Comparison of ENCODE assay signal across 9 mouse cellular contexts in the genomic region with DNA sequence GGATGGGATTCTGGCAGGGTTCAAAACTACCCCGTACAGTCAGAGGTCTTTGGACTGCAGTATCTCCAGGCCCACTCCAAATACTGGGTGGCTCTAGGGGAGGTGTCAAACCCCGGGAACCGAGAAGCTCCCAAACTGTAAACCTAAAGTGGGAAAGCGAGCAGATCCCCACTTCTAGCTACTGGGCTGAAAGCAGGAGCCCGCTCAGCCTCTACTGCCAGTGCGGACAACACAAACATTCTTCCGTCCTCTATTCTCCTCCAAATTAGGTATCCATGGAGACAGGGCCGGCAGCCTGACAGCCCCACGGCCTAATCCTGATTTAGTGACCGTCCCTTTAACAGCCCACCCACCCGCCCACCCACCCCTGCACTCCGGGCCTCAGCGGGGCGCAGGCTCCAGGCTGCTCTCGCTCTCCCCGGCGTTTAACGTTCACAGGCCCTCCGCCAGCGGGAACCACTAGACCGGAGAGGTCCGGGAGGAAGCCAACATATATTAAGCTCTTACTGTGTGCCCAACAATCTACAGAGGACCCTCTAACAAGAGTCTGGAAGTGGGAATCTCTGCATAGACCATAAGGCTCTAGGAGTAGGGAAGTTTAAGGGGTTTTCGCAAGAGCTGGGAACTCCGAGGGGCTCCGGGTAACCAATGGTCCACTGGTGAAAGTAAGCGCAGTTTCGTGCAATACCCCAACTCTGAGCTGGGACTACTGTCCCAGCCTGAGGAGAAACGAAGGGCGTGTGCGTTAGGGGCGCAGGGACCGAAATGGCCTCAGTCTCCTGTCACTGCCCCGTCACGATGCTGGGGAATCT. TPM values are rescaled to one million over a fixed set of nuclear protein-coding genes. Genes with fewer than 3 reads are reported as not detected.
A peak's percentile ranks its signal among the peaks of the same experiment; 100 is the strongest.
DNase-seq lines count a peak whose midpoint lies in the region; ATAC-seq lines count a peak whose summit lies in the region.
"Had no signal": no experiment of that assay in that cellular context is flagged by ENCODE, and none has a peak within 500 bp of the region (broad histone marks: within the 10 kb centered on the region; RNA-seq: fewer than 3 reads in every experiment).

No protein-coding gene starts in this region.

- 1% methylated on average over 34 of the region's 34 CpGs for WGBS in heart, embryonic 11.5 days (ENCODE audit: insufficient replicate concordance)
- under 1% methylated on average over 34 of the region's 34 CpGs for WGBS in embryonic facial prominence, embryonic 10.5 days
- 7% methylated on average over 34 of the region's 34 CpGs for WGBS in intestine, embryonic 15.5 days
- WGBS in midbrain, embryonic 10.5 days = under 1% methylated on average over 34 of the region's 34 CpGs

- no peak for ATAC-seq in heart, embryonic 11.5 days (replicated peaks; ENCODE audit: insufficient number of reproducible peaks, low FRiP score, low TSS enrichment)
- ATAC-seq in intestine, embryonic 15.5 days = 0 out of 2 replicates have a peak, but pooled peaks have one; percentile 3
- ATAC-seq in megakaryocyte-erythroid progenitor cell, adult 5-6 weeks (replicated peaks; ENCODE audit: low FRiP score, low TSS enrichment, poor library complexity, severe bottlenecking) = no peak

- peak overlapping the region; percentile 85 for H3K9ac ChIP-seq in heart, embryonic 11.5 days (ENCODE audit: low read depth, low read length)
- peak overlapping the region; percentile 79 for H3K9ac ChIP-seq in intestine, embryonic 15.5 days

- intact Hi-C loops in heart, postnatal 14 days (cut with DNase I) = no loop called here

- peak overlapping the region; percentile 88 for H3K4me3 ChIP-seq in heart, embryonic 11.5 days (ENCODE audit: low read depth, low read length)
- peak overlapping the region; percentile 99 for H3K4me3 ChIP-seq in embryonic facial prominence, embryonic 10.5 days
- peak overlapping the region; percentile 87 for H3K4me3 ChIP-seq in intestine, embryonic 15.5 days (replicated peaks)
- H3K4me3 ChIP-seq in midbrain, embryonic 10.5 days = peak overlapping the region; percentile 97

- H3K36me3 ChIP-seq in heart, embryonic 11.5 days (ENCODE audit: control insufficient read depth, insufficient read depth, low read length) = peaks cover 3% of the 10 kb centered on the region; the same call in 1 of the 2 replicates
- H3K36me3 ChIP-seq in embryonic facial prominence, embryonic 10.5 days (replicated peaks) = peaks cover 24% of the 10 kb centered on the region
- no peaks in the 10 kb centered on the region for H3K36me3 ChIP-seq in intestine, embryonic 15.5 days
- H3K36me3 ChIP-seq in midbrain, embryonic 10.5 days = peaks cover 19% of the 10 kb centered on the region

- DNase-seq in heart, postnatal 14 days = no peak
- DNase-seq in embryonic facial prominence, embryonic 10.5 days (ENCODE audit: low spot score) = peak; percentile 65
- peak; percentile 76 for DNase-seq in midbrain, embryonic 10.5 days (ENCODE audit: low spot score)
- DNase-seq in thymus, postnatal 4 days = no peak
- DNase-seq in left cerebral cortex, adult 9 months (ENCODE audit: low spot score in 2 of 2) = no peak

- H3K9me3 ChIP-seq in heart, embryonic 11.5 days (replicated peaks; ENCODE audit: control insufficient read depth, low read length) = no peaks in the 10 kb centered on the region
- no peaks in the 10 kb centered on the region for H3K9me3 ChIP-seq in embryonic facial prominence, embryonic 10.5 days
- H3K9me3 ChIP-seq in intestine, embryonic 15.5 days = no peaks in the 10 kb centered on the region
- no peaks in the 10 kb centered on the region for H3K9me3 ChIP-seq in midbrain, embryonic 10.5 days (replicated peaks)

- H3K4me1 ChIP-seq in heart, embryonic 11.5 days (ENCODE audit: control insufficient read depth, insufficient read depth, low read length) = peaks cover 25% of the 10 kb centered on the region
- H3K4me1 ChIP-seq in embryonic facial prominence, embryonic 10.5 days = peaks cover 95% of the 10 kb centered on the region
- H3K4me1 ChIP-seq in intestine, embryonic 15.5 days (replicated peaks) = peaks cover 48% of the 10 kb centered on the region
- H3K4me1 ChIP-seq in midbrain, embryonic 10.5 days = peaks cover 96% of the 10 kb centered on the region

- H3K4me2 ChIP-seq in heart, embryonic 11.5 days = peak overlapping the region; percentile 94
- H3K4me2 ChIP-seq in intestine, embryonic 15.5 days (replicated peaks) = peak overlapping the region; percentile 86

- H3K27me3 ChIP-seq in heart, embryonic 11.5 days (ENCODE audit: control insufficient read depth, insufficient read depth, low read length) = peaks cover 15% of the 10 kb centered on the region
- H3K27me3 ChIP-seq in embryonic facial prominence, embryonic 10.5 days (replicated peaks; ENCODE audit: low read depth, poor library complexity, severe bottlenecking) = no peaks in the 10 kb centered on the region
- no peaks in the 10 kb centered on the region for H3K27me3 ChIP-seq in intestine, embryonic 15.5 days (replicated peaks)
- no peaks in the 10 kb centered on the region for H3K27me3 ChIP-seq in midbrain, embryonic 10.5 days (ENCODE audit: low read depth, poor library complexity, severe bottlenecking)

- H3K27ac ChIP-seq in heart, embryonic 11.5 days (ENCODE audit: low read depth, low read length) = no peak overlapping the region
- peak overlapping the region; percentile 99 for H3K27ac ChIP-seq in embryonic facial prominence, embryonic 10.5 days (replicated peaks)
- H3K27ac ChIP-seq in intestine, embryonic 15.5 days = peak overlapping the region; percentile 84
- H3K27ac ChIP-seq in midbrain, embryonic 10.5 days (replicated peaks) = peak overlapping the region; percentile 100

RNA-seq across cellular contexts. Expression of a gene that starts 1.2 kb away (rescaled TPM):
- 0.30 and 0.33 TPM in 2 replicates for polyA plus RNA-seq in heart, embryonic 11.5 days (2014; fragmentation: Nextera tagmentation; extraction: Ambion mirVana)
- 1 to 10 TPM; 2.3 to 2.8 TPM for total RNA-seq in heart, postnatal 14 days (2021)
- 1.2 and 1.7 TPM in 2 replicates for polyA plus RNA-seq in embryonic facial prominence, embryonic 10.5 days (2016; fragmentation: Nextera tagmentation; extraction: Ambion mirVana)
- polyA plus RNA-seq in intestine, embryonic 15.5 days (2015; fragmentation: Nextera tagmentation; extraction: Ambion mirVana) = 0.18 and 0.19 TPM in 2 replicates
- 0.88 and 1.7 TPM in 2 replicates for polyA plus RNA-seq in midbrain, embryonic 10.5 days (2016; fragmentation: Nextera tagmentation; extraction: Ambion mirVana)
- total RNA-seq in megakaryocyte-erythroid progenitor cell, adult 5-6 weeks (2014; fragmentation: Nextera tagmentation) = not detected in 2 replicates
- total RNA-seq in megakaryocyte-erythroid progenitor cell, adult 5-6 weeks (2017) = not detected in 2 replicates
- total RNA-seq: MEL had no signal

RNA-seq across cellular contexts. Expression of a gene that starts 30.0 kb away (rescaled TPM):
- polyA plus RNA-seq in heart, embryonic 11.5 days (2014; fragmentation: Nextera tagmentation; extraction: Ambion mirVana) = not detected in 2 replicates
- total RNA-seq in heart, postnatal 14 days (2021) = not detected
- not detected in 2 replicates for polyA plus RNA-seq in embryonic facial prominence, embryonic 10.5 days (2016; fragmentation: Nextera tagmentation; extraction: Ambion mirVana)
- polyA plus RNA-seq in intestine, embryonic 15.5 days (2015; fragmentation: Nextera tagmentation; extraction: Ambion mirVana) = not detected in 2 replicates
- not detected in 2 replicates for polyA plus RNA-seq in midbrain, embryonic 10.5 days (2016; fragmentation: Nextera tagmentation; extraction: Ambion mirVana)
- not detected in 2 replicates for total RNA-seq in megakaryocyte-erythroid progenitor cell, adult 5-6 weeks (2014; fragmentation: Nextera tagmentation)
- not detected in 2 replicates for total RNA-seq in megakaryocyte-erythroid progenitor cell, adult 5-6 weeks (2017)
- total RNA-seq: MEL had no signal

RNA-seq across cellular contexts. Expression of a gene that starts 38.3 kb away (rescaled TPM):
- polyA plus RNA-seq in heart, embryonic 11.5 days (2014; fragmentation: Nextera tagmentation; extraction: Ambion mirVana) = not detected in 2 replicates
- not detected for total RNA-seq in heart, postnatal 14 days (2021)
- 0.10 TPM in 1 of 2 replicates, not detected in the other for polyA plus RNA-seq in embryonic facial prominence, embryonic 10.5 days (2016; fragmentation: Nextera tagmentation; extraction: Ambion mirVana)
- polyA plus RNA-seq in intestine, embryonic 15.5 days (2015; fragmentation: Nextera tagmentation; extraction: Ambion mirVana) = not detected in 2 replicates
- not detected in 2 replicates for polyA plus RNA-seq in midbrain, embryonic 10.5 days (2016; fragmentation: Nextera tagmentation; extraction: Ambion mirVana)
- not detected in 2 replicates for total RNA-seq in megakaryocyte-erythroid progenitor cell, adult 5-6 weeks (2014; fragmentation: Nextera tagmentation)
- not detected in 2 replicates for total RNA-seq in megakaryocyte-erythroid progenitor cell, adult 5-6 weeks (2017)
- total RNA-seq: MEL had no signal

RNA-seq across cellular contexts. Expression of a gene that starts 51.1 kb away (rescaled TPM):
- polyA plus RNA-seq in heart, embryonic 11.5 days (2014; fragmentation: Nextera tagmentation; extraction: Ambion mirVana) = 1.5 and 2.0 TPM in 2 replicates
- 10 to 100 TPM; 28.5 to 31.5 TPM for total RNA-seq in heart, postnatal 14 days (2021)
- 10.3 and 10.6 TPM in 2 replicates for polyA plus RNA-seq in embryonic facial prominence, embryonic 10.5 days (2016; fragmentation: Nextera tagmentation; extraction: Ambion mirVana)
- 27.3 and 27.6 TPM in 2 replicates for polyA plus RNA-seq in intestine, embryonic 15.5 days (2015; fragmentation: Nextera tagmentation; extraction: Ambion mirVana)
- 8.9 and 10.7 TPM in 2 replicates for polyA plus RNA-seq in midbrain, embryonic 10.5 days (2016; fragmentation: Nextera tagmentation; extraction: Ambion mirVana)
- not detected in 2 replicates for total RNA-seq in megakaryocyte-erythroid progenitor cell, adult 5-6 weeks (2014; fragmentation: Nextera tagmentation)
- 3.3 TPM in 1 of 2 replicates, not detected in the other for total RNA-seq in megakaryocyte-erythroid progenitor cell, adult 5-6 weeks (2017)

Comparison
In these comparisons a context has a peak if more than half of its experiments do, and no peak if none do; other contexts are left out.
1. DNase-seq: peak in embryonic facial prominence, embryonic 10.5 days (single experiment) and midbrain, embryonic 10.5 days (single experiment); none in heart, postnatal 14 days (0 of 2), thymus, postnatal 4 days (single experiment) and left cerebral cortex, adult 9 months (0 of 2).
2. Peak in every context shown above with its lines, with median percentiles within 50 percentile points of each other: H3K4me3 ChIP-seq.